In genomic region chr4:139196949-139197348, GRCm38 (mm10) we compare ENCODE assay signal across 14 mouse cellular contexts. TPM values are rescaled to one million over a fixed set of nuclear protein-coding genes. Genes with fewer than 3 reads are reported as not detected.
A peak's percentile ranks its signal among the peaks of the same experiment; 100 is the strongest.
DNase-seq lines count a peak whose midpoint lies in the region; ATAC-seq and TF ChIP-seq lines count a peak whose summit lies in the region.
"Had no signal": no experiment of that assay in that cellular context is flagged by ENCODE, and none has a peak within 500 bp of the region (broad histone marks: within the 10 kb centered on the region; RNA-seq: fewer than 3 reads in every experiment).

No protein-coding gene starts in this region.

- H3K27me3 ChIP-seq in heart, embryonic 16.5 days (ENCODE audit: control insufficient read depth, insufficient read depth, low read length): no peaks in the 10 kb centered on the region
- H3K27me3 ChIP-seq in testis, adult 2 months (ENCODE audit: control insufficient read depth, insufficient read depth, low read length): no peaks in the 10 kb centered on the region
- no peaks in the 10 kb centered on the region for H3K27me3 ChIP-seq in liver, embryonic 13.5 days
- H3K27me3 ChIP-seq in midbrain, embryonic 13.5 days: no peaks in the 10 kb centered on the region
- H3K27me3 ChIP-seq: CH12.LX had no signal

- H3K4me2 ChIP-seq in heart, embryonic 16.5 days (ENCODE audit: low read depth, low read length): no peak overlapping the region; the same call in 1 of the 2 replicates
- H3K4me2 ChIP-seq in liver, embryonic 13.5 days: peak overlapping the region; percentile 35
- H3K4me2 ChIP-seq in midbrain, embryonic 13.5 days (replicated peaks): no peak overlapping the region
- H3K4me2 ChIP-seq: midbrain, embryonic 11.5 days had no signal

- H3K36me3 ChIP-seq in heart, embryonic 16.5 days (ENCODE audit: control insufficient read depth, insufficient read depth): peaks cover 2% of the 10 kb centered on the region; the same call in 1 of the 2 replicates
- no peaks in the 10 kb centered on the region for H3K36me3 ChIP-seq in testis, adult 2 months (ENCODE audit: control insufficient read depth, insufficient read depth, low read length)
- H3K36me3 ChIP-seq in liver, embryonic 13.5 days: peaks cover 12% of the 10 kb centered on the region; the same call in 1 of the 2 replicates
- H3K36me3 ChIP-seq in midbrain, embryonic 13.5 days: peaks cover 12% of the 10 kb centered on the region

- peak overlapping the region; percentile 64 for H3K27ac ChIP-seq in heart, embryonic 16.5 days (ENCODE audit: low read length)
- H3K27ac ChIP-seq in testis, adult 2 months (ENCODE audit: control insufficient read depth, insufficient read depth, low read depth, low read length): peak overlapping the region; percentile 40
- H3K27ac ChIP-seq in liver, embryonic 13.5 days: peak overlapping the region; percentile 74; the same call in 1 of the 2 replicates
- no peak overlapping the region for H3K27ac ChIP-seq in midbrain, embryonic 13.5 days
- H3K27ac ChIP-seq: liver, embryonic 14.5 days had no signal

- no peak for DNase-seq in heart, adult 11 months
- DNase-seq in testis, postnatal 14 days (ENCODE audit: low spot score): no peak
- DNase-seq in liver, embryonic 13.5 days: no peak
- no peak for DNase-seq in adrenal gland, postnatal 14 days
- DNase-seq: adrenal gland, postnatal 25 days; cerebellum, adult 11-12 months; gastrocnemius, postnatal 10 days had no signal

- WGBS in heart, embryonic 16.5 days: 47% methylated on average over 6 of the region's 6 CpGs
- WGBS in liver, embryonic 13.5 days (ENCODE audit: insufficient replicate concordance): 46% methylated on average over 6 of the region's 6 CpGs
- 89% methylated on average over 6 of the region's 6 CpGs for WGBS in midbrain, embryonic 13.5 days

- no peak for TF ChIP-seq POLR2A in testis, adult 2 months (IDR thresholded peaks at IDR 0.05; ENCODE audit: control insufficient read depth, low read depth, low read length)

- ATAC-seq in heart, embryonic 16.5 days (replicated peaks; ENCODE audit: extremely low read depth, insufficient read depth, low FRiP score): no peak
- no peak for ATAC-seq in liver, embryonic 13.5 days (ENCODE audit: low read depth)
- ATAC-seq in midbrain, embryonic 13.5 days: no peak
- ATAC-seq: hindbrain, embryonic 16.5 days had no signal

- no peaks in the 10 kb centered on the region for H3K9me3 ChIP-seq in heart, embryonic 16.5 days (replicated peaks; ENCODE audit: control insufficient read depth, low read length)
- H3K9me3 ChIP-seq in liver, embryonic 13.5 days (replicated peaks): no peaks in the 10 kb centered on the region
- H3K9me3 ChIP-seq in midbrain, embryonic 13.5 days: no peaks in the 10 kb centered on the region

- H3K9ac ChIP-seq in heart, embryonic 16.5 days (ENCODE audit: low read length): no peak overlapping the region; the same call in 1 of the 2 replicates
- H3K9ac ChIP-seq in liver, embryonic 13.5 days: 0 out of 2 replicates have a peak overlapping the region, but pooled peaks have one; percentile 23
- no peak overlapping the region for H3K9ac ChIP-seq in midbrain, embryonic 13.5 days (replicated peaks)
- H3K9ac ChIP-seq: liver, embryonic 14.5 days had no signal

- TF ChIP-seq CTCF in testis, adult 2 months (IDR thresholded peaks at IDR 0.05; ENCODE audit: control insufficient read depth, insufficient read depth, insufficient replicate concordance, low read depth, low read length): no peak

- H3K4me1 ChIP-seq in heart, embryonic 16.5 days (ENCODE audit: control insufficient read depth, insufficient read depth, low read length): peaks cover 57% of the 10 kb centered on the region
- peaks cover 23% of the 10 kb centered on the region for H3K4me1 ChIP-seq in testis, adult 2 months (ENCODE audit: control insufficient read depth, insufficient read depth, low read length)
- H3K4me1 ChIP-seq in liver, embryonic 13.5 days (replicated peaks): peaks cover 93% of the 10 kb centered on the region
- peaks cover 35% of the 10 kb centered on the region for H3K4me1 ChIP-seq in midbrain, embryonic 13.5 days (replicated peaks)

- H3K4me3 ChIP-seq in heart, embryonic 16.5 days (ENCODE audit: low read length): no peak overlapping the region
- peak overlapping the region; percentile 56 for H3K4me3 ChIP-seq in testis, adult 2 months (ENCODE audit: control insufficient read depth, low read depth, low read length)
- no peak overlapping the region for H3K4me3 ChIP-seq in liver, embryonic 13.5 days (replicated peaks)
- H3K4me3 ChIP-seq in midbrain, embryonic 13.5 days (replicated peaks): no peak overlapping the region

RNA-seq across cellular contexts. Expression of gene Capzb, which starts 4.2 kb away (rescaled TPM):
- 382 and 385 TPM in 2 replicates for polyA plus RNA-seq in heart, embryonic 16.5 days (2015; fragmentation: Nextera tagmentation; extraction: Ambion mirVana)
- polyA plus RNA-seq in testis, adult 2 months (2012; rRNA removed): 286 and 311 TPM in 2 replicates
- polyA plus RNA-seq in liver, embryonic 13.5 days (2015; fragmentation: Nextera tagmentation; extraction: Ambion mirVana): 173 and 198 TPM in 2 replicates
- 316 and 319 TPM in 2 replicates for total RNA-seq in adrenal gland, postnatal 14 days (2021)
- 321 and 324 TPM in 2 replicates for polyA plus RNA-seq in midbrain, embryonic 13.5 days (2015; fragmentation: Nextera tagmentation; extraction: Ambion mirVana)
